Mouse (Mus musculus) heart, embryonic 14.5 days (tissue): Measurements from ENCODE around the gene Cela3b. TPM values are rescaled to one million over a fixed set of nuclear protein-coding genes. Genes with fewer than 3 reads are reported as not detected.
A peak's percentile ranks its signal among the peaks of the same experiment; 100 is the strongest.
"Not testable (repeated sequence)": the region's sequence is repeated elsewhere in the genome, so short reads cannot be mapped to it uniquely, and the experiment has no call there.

Experiments used
- ATAC-seq: fragments of 200-750 bp; cut with Nextera tagmentation; 2 replicates; pipeline ENCODE4 v1.8.0; 2017; ENCODE audit warnings: low read depth, moderate TSS enrichment; ENCODE audit not compliant: insufficient number of reproducible peaks, insufficient read depth, low FRiP score
- H3K27ac ChIP-seq, 2 experiments: fragments of 200-500 bp in 1 of 2; fragments of 300-500 bp in 1 of 2; sonication (generic) in 1 of 2; replicated peaks in 1 of 2; 2 replicates each; pipeline ENCODE4 v1.5.1; 2012 to 2014; ENCODE audit warnings: low read depth in 2 of 2, low read length in 2 of 2, control low read depth in 1 of 2, mild to moderate bottlenecking in 1 of 2, mixed read lengths in 1 of 2; ENCODE audit not compliant: control insufficient read depth in 1 of 2, insufficient read depth in 1 of 2
- H3K27me3 ChIP-seq: fragments of 300-500 bp; sonication (generic); 2 replicates; pipeline ENCODE4 v1.6.1; 2014; ENCODE audit warnings: mild to moderate bottlenecking, low read length, control low read depth; ENCODE audit not compliant: control insufficient read depth, insufficient read depth
- H3K36me3 ChIP-seq: fragments of 300-500 bp; sonication (generic); 2 replicates; pipeline ENCODE4 v1.6.1; 2014; ENCODE audit warnings: mild to moderate bottlenecking, control low read depth, low read length, mixed read lengths; ENCODE audit not compliant: control insufficient read depth, insufficient read depth
- H3K4me1 ChIP-seq, 2 experiments: fragments of 200-500 bp in 1 of 2; fragments of 300-500 bp in 1 of 2; sonication (generic) in 1 of 2; 2 replicates each; pipeline ENCODE4 v1.6.1; 2012 to 2014; ENCODE audit warnings: low read length in 2 of 2, control low read depth in 1 of 2, mixed read lengths in 1 of 2; ENCODE audit not compliant: control insufficient read depth in 2 of 2, insufficient read depth in 2 of 2
- H3K4me2 ChIP-seq: fragments of 300-500 bp; sonication (generic); 2 replicates; pipeline ENCODE4 v1.6.1; 2014; ENCODE audit warnings: mild to moderate bottlenecking, low read length
- H3K4me3 ChIP-seq, 2 experiments: fragments of 200-500 bp in 1 of 2; fragments of 300-500 bp in 1 of 2; sonication (generic) in 1 of 2; 2 replicates each; pipeline ENCODE4 v1.5.1; 2012 to 2014; ENCODE audit warnings: low read length in 2 of 2, mild to moderate bottlenecking in 2 of 2, control low read depth in 1 of 2, low read depth in 1 of 2, moderate library complexity in 1 of 2; ENCODE audit not compliant: control insufficient read depth in 1 of 2, insufficient read depth in 1 of 2
- H3K9ac ChIP-seq: fragments of 300-500 bp; sonication (generic); 2 replicates; pipeline ENCODE4 v1.6.1; 2014; ENCODE audit warnings: mild to moderate bottlenecking, low read length
- H3K9me3 ChIP-seq: fragments of 300-500 bp; sonication (generic); 2 replicates; pipeline ENCODE4 v1.6.1; 2016; ENCODE audit warnings: low read length, control low read depth; ENCODE audit not compliant: control insufficient read depth
- WGBS: fragments of 180-500 bp; shearing (Covaris S2); extraction: QIAGEN DNeasy Blood & Tissue Kit; methylation state at CpG from one replicate; pipeline ENCODE4 v1.1.7; 2014; 5-methylcytosine and 5-hydroxymethylcytosine counted together
- polyA plus RNA-seq: library from polyadenylated mRNA; unstranded; fragments of >200 nt; fragmentation: Nextera tagmentation; extraction: Ambion mirVana; gene quantifications from 2 replicates; pipeline ENCODE4 v1.2.1, GENCODE M21; 2014

Cela3b gene
- polyA plus RNA-seq, 1 experiment from 2014 or later: not detected

DNA sequence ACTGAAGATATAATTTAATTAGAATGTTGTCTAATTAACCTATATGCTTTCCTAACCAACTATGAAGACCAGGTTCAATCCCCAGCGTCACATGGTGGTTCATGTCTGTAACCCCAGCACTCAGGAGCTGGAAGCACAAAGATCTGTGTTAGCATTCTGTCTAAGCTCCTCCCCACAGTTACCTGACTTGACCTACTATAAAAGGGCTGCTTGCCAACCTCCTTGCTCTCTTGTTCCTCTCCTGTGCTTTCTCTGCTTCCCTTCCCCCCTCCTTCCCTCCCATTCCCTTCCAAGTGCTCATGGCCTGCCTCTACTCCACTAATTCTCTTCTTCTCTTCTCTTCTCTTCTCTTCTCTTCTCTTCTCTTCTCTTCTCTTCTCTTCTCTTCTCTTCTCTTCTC is 15.4 kb downstream of the Cela3b start:
- Histone ChIP-seq H3K27ac (no peak overlapping the region), H3K4me2 (no peak overlapping the region), H3K9me3 (no peaks in the 10 kb centered on the region), H3K9ac (no peak overlapping the region), H3K4me1 (no peaks in the 10 kb centered on the region), H3K27me3 (no peaks in the 10 kb centered on the region), H3K4me3 (no peak overlapping the region), H3K36me3 (no peaks in the 10 kb centered on the region)
- WGBS: 88% methylated on average over 1 of the region's 1 CpGs
- ATAC-seq: no peak

- H3K4me3 ChIP-seq, ATAC-seq, H3K4me2 ChIP-seq, H3K27ac ChIP-seq, H3K27me3 ChIP-seq, H3K4me1 ChIP-seq, H3K36me3 ChIP-seq, H3K9ac ChIP-seq, H3K9me3 ChIP-seq: not testable (repeated sequence)
- 51% methylated on average over 7 of the region's 7 CpGs for WGBS
Measured at GRCm38 (mm10) chr4:137412185-137412709, 18.1 kb downstream of the Cela3b start.

DNA sequence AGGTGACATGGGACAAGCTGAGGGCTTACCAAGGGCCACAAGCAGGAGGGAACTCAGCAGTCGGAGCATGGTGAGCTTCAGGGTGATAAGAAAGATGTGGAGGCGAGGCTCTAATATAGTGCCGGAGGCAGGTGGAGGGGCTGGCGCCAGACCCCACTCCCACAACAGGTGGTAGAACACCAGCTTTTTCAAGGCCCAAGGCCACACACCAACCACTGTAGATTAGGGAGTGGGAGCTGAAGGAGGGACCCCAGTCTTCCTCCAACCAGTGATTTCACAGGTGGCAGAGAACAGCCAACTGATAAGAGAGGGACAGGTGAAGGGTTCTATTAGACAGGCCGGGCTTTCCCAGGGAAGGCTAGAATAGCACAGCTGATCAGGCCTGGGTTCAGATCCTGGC is 20.6 kb downstream of the Cela3b start, which contains the start of gene Cela3a:
TSS of gene Cela3a (minus strand) at position 101 of the 400 bp plus-strand sequence.
- Histone ChIP-seq H3K4me1 (no peaks in the 10 kb centered on the region), H3K4me3 (no peak within 1 kb of the TSS)
- 73% methylated on average over 5 of the region's 5 CpGs for WGBS

GRCm38 (mm10) chr4:137405571-137405970 is 24.8 kb downstream of the Cela3b start:
- H3K27me3 ChIP-seq: no peaks in the 10 kb centered on the region
- no peaks in the 10 kb centered on the region for H3K36me3 ChIP-seq
- no peak overlapping the region for H3K4me3 ChIP-seq
- H3K4me1 ChIP-seq: no peaks in the 10 kb centered on the region
- H3K9me3 ChIP-seq: no peaks in the 10 kb centered on the region
- no peak for ATAC-seq
- H3K4me2 ChIP-seq: no peak overlapping the region
- H3K9ac ChIP-seq: no peak overlapping the region
- WGBS: 85% methylated on average over 3 of the region's 3 CpGs
- no peak overlapping the region for H3K27ac ChIP-seq

More for the DNA sequence above, 20.6 kb downstream of the Cela3b start, which contains the start of gene Cela3a:
- Histone ChIP-seq H3K9ac (no peak within 1 kb of the TSS), H3K9me3 (no peaks in the 10 kb centered on the region), H3K4me2 (no peak within 1 kb of the TSS), H3K27me3 (no peaks in the 10 kb centered on the region), H3K36me3 (no peaks in the 10 kb centered on the region), H3K27ac (no peak within 1 kb of the TSS)
- no peak for ATAC-seq

GRCm38 (mm10) chr4:137396641-137397525 is 33.5 kb downstream of the Cela3b start:
- H3K27ac ChIP-seq: 0 out of 4 replicates have a peak overlapping the region, but pooled peaks of 1 of the 2 experiments have one; percentile 12
- H3K4me1 ChIP-seq: no peaks in the 10 kb centered on the region; a peak in 2 of 4 replicates
- 64% methylated on average over 15 of the region's 15 CpGs for WGBS
- no peak overlapping the region for H3K9ac ChIP-seq
- ATAC-seq: no peak
- no peak overlapping the region for H3K4me3 ChIP-seq
- H3K9me3 ChIP-seq: no peaks in the 10 kb centered on the region
- no peaks in the 10 kb centered on the region for H3K36me3 ChIP-seq
- no peak overlapping the region for H3K4me2 ChIP-seq
- H3K27me3 ChIP-seq: no peaks in the 10 kb centered on the region

GRCm38 (mm10) chr4:137393378-137394135 is 36.8 kb downstream of the Cela3b start:
- WGBS: 58% methylated on average over 9 of the region's 9 CpGs
- Histone ChIP-seq H3K4me2 (no peak overlapping the region), H3K27ac (no peak overlapping the region), H3K4me3 (no peak overlapping the region), H3K4me1 (peaks cover 2 to 3% of the 10 kb centered on the region in 2 experiments; a peak in 3 of 4 replicates), H3K9me3 (0 out of 2 replicates have a peak, but pooled peaks cover 3% of the 10 kb centered on the region), H3K27me3 (no peaks in the 10 kb centered on the region), H3K9ac (no peak overlapping the region), H3K36me3 (no peaks in the 10 kb centered on the region)
- ATAC-seq: no peak

DNA sequence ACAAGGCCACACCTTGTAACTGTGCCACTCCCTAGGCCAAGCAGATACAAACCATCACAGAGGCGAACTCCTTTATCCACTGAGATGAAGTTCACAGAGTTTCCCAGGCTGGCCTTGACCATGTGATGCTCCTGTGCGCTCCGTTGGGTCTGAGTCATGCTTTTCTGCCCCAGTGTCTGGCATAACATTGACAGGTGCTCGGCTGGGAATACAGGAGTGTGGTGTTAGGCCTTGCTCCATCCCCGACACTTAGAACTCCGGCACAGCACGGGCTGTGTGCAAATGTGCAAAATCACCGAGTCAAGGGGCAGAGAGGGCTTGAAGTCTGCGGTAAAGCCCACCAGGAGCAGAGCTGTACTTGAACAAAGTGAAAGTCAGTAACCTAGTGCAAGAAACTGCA is 37.5 kb downstream of the Cela3b start:
- Histone ChIP-seq H3K4me3 (no peak overlapping the region), H3K4me2 (no peak overlapping the region), H3K36me3 (no peaks in the 10 kb centered on the region), H3K9me3 (0 out of 2 replicates have a peak, but pooled peaks cover 3% of the 10 kb centered on the region), H3K4me1 (peaks cover 2 to 3% of the 10 kb centered on the region in 2 experiments; a peak in 3 of 4 replicates), H3K27me3 (no peaks in the 10 kb centered on the region), H3K9ac (no peak overlapping the region), H3K27ac (0 out of 4 replicates have a peak overlapping the region, but pooled peaks of 1 of the 2 experiments have one; percentile 2)
- 80% methylated on average over 9 of the region's 9 CpGs for WGBS
- no peak for ATAC-seq
